27 mouse cellular contexts compared by ENCODE assay signal in the genomic region with DNA sequence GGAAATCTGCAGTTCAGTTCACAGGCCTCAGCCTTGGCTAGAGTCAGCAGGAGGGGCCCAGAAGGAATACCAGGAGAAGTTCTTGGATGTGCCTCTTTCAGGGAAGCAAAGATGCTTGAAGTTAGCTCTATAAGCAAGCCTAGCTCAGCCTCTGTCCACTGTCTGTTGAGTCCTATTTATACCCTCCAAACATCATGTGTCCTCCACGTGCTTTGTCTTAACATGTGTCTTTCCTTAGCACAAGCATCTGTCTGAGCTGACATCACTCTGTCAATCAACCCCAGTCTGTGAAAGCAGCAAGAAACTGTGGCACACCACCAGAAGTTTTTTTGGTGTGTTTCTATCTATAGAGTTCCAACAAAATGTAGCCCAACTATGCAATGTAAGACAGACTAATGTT.
"Had no signal": no experiment of that assay in that cellular context is flagged by ENCODE, and none has a peak within 500 bp of the region (broad histone marks: within the 10 kb centered on the region; RNA-seq: fewer than 3 reads in every experiment).

No protein-coding gene starts in this region.

- H3K36me3 ChIP-seq: embryonic facial prominence, embryonic 12.5 days; embryonic facial prominence, embryonic 13.5 days; embryonic facial prominence, embryonic 15.5 days; forebrain, embryonic 10.5 days; forebrain, embryonic 12.5 days; forebrain, embryonic 15.5 days had no signal

- H3K4me2 ChIP-seq: embryonic facial prominence, embryonic 12.5 days; embryonic facial prominence, embryonic 13.5 days; embryonic facial prominence, embryonic 15.5 days; forebrain, embryonic 12.5 days; forebrain, embryonic 13.5 days; forebrain, embryonic 15.5 days; heart, embryonic 11.5 days had no signal

- H3K27me3 ChIP-seq: embryonic facial prominence, embryonic 12.5 days; embryonic facial prominence, embryonic 13.5 days; embryonic facial prominence, embryonic 15.5 days; forebrain, embryonic 12.5 days; forebrain, embryonic 13.5 days; forebrain, embryonic 15.5 days had no signal

- ATAC-seq: forebrain, embryonic 13.5 days; forebrain, embryonic 14.5 days; forebrain, embryonic 15.5 days; forebrain, embryonic 16.5 days; forebrain, postnatal 0 days had no signal

- H3K4me1 ChIP-seq: embryonic facial prominence, embryonic 12.5 days; embryonic facial prominence, embryonic 13.5 days; forebrain, embryonic 12.5 days; forebrain, embryonic 13.5 days; forebrain, embryonic 15.5 days had no signal

- H3K27ac ChIP-seq: embryonic facial prominence, embryonic 12.5 days; embryonic facial prominence, embryonic 13.5 days; embryonic facial prominence, embryonic 15.5 days; forebrain, embryonic 10.5 days; forebrain, embryonic 12.5 days; forebrain, embryonic 13.5 days; forebrain, embryonic 15.5 days; gastrocnemius, adult 2 months; heart, adult 2 months had no signal

- H3K9ac ChIP-seq: embryonic facial prominence, embryonic 12.5 days; embryonic facial prominence, embryonic 13.5 days; embryonic facial prominence, embryonic 15.5 days; forebrain, embryonic 12.5 days; forebrain, embryonic 13.5 days; forebrain, embryonic 15.5 days; forebrain, postnatal 0 days had no signal

- DNase-seq: cerebellum, adult 2 months; cerebellum, adult 8-10 months; cerebellum, adult 9-10 months; cerebellum, adult 9-11 months; cerebellum, postnatal 10 days; cerebellum, postnatal 14 days; cerebellum, postnatal 25 days; embryo, embryonic 11 days; forebrain, postnatal 0 days; gastrocnemius, adult 2 months; gastrocnemius, postnatal 10 days; gastrocnemius, postnatal 14 days; gastrocnemius, postnatal 25 days; gastrocnemius, postnatal 36 days; heart, adult 18-20 months; heart, adult 2 months had no signal

- H3K4me3 ChIP-seq: embryonic facial prominence, embryonic 12.5 days; embryonic facial prominence, embryonic 13.5 days; embryonic facial prominence, embryonic 15.5 days; erythroblast, embryonic 14.5 days; forebrain, embryonic 10.5 days; forebrain, embryonic 12.5 days; forebrain, embryonic 13.5 days; forebrain, embryonic 15.5 days; gastrocnemius, adult 2 months; heart, adult 2 months had no signal

- H3K9me3 ChIP-seq: embryonic facial prominence, embryonic 12.5 days; embryonic facial prominence, embryonic 13.5 days; embryonic facial prominence, embryonic 15.5 days; forebrain, embryonic 10.5 days; forebrain, embryonic 12.5 days; forebrain, embryonic 13.5 days; forebrain, embryonic 15.5 days had no signal
